Mouse (Mus musculus) forebrain, postnatal 0 days (tissue): ENCODE results near the gene Klk1b11. TPM values are rescaled to one million over a fixed set of nuclear protein-coding genes. Genes with fewer than 3 reads are reported as not detected.
"Not testable (repeated sequence)": the region's sequence is repeated elsewhere in the genome, so short reads cannot be mapped to it uniquely, and the experiment has no call there.

Experiments
- ATAC-seq: fragments of 200-750 bp; cut with Nextera tagmentation; 2 replicates; pipeline ENCODE4 v1.8.0; 2017; ENCODE audit warnings: mild to moderate bottlenecking, moderate library complexity
- DNase-seq: peaks from one replicate; pipeline ENCODE4 v3.0.0-alpha.2; 2015
- H3K27ac ChIP-seq: fragments of 300-500 bp; sonication (generic); 2 replicates; pipeline ENCODE4 v1.5.1; 2014; ENCODE audit warnings: low read depth, mild to moderate bottlenecking, antibody characterized with exemption, low read length, moderate library complexity, mixed read lengths
- H3K27me3 ChIP-seq: fragments of 300-500 bp; sonication (generic); 2 replicates; pipeline ENCODE4 v1.6.1; 2014; ENCODE audit warnings: mild to moderate bottlenecking, low read length, mixed read lengths; ENCODE audit not compliant: insufficient read depth
- H3K36me3 ChIP-seq: fragments of 300-500 bp; sonication (generic); 2 replicates; pipeline ENCODE4 v1.6.1; 2014; ENCODE audit warnings: mild to moderate bottlenecking, moderate library complexity; ENCODE audit not compliant: insufficient read depth
- H3K4me1 ChIP-seq: fragments of 300-500 bp; sonication (generic); 2 replicates; pipeline ENCODE4 v1.6.1; 2014; ENCODE audit warnings: antibody characterized with exemption; ENCODE audit not compliant: insufficient read depth
- H3K4me2 ChIP-seq: fragments of 300-500 bp; sonication (generic); 2 replicates; pipeline ENCODE4 v1.6.1; 2014; ENCODE audit warnings: low read depth, mild to moderate bottlenecking, moderate library complexity
- H3K4me3 ChIP-seq: fragments of 300-500 bp; sonication (generic); 2 replicates; pipeline ENCODE4 v1.5.1; 2014; ENCODE audit warnings: low read depth, low read length, mixed read lengths
- H3K9ac ChIP-seq: fragments of 300-500 bp; sonication (generic); 2 replicates; pipeline ENCODE4 v1.6.1; 2014; ENCODE audit warnings: mild to moderate bottlenecking
- H3K9me3 ChIP-seq: fragments of 300-500 bp; sonication (generic); 2 replicates; pipeline ENCODE4 v1.6.1; 2016; ENCODE audit warnings: low read length
- CTCF ChIP-seq: sonication (generic); IDR thresholded peaks from 2 replicates; pipeline ENCODE4 v1.5.1; 2016; ENCODE audit warnings: antibody characterized with exemption, control low read depth, low read depth
- WGBS: fragments of 180-500 bp; shearing (Covaris S2); extraction: QIAGEN DNeasy Blood & Tissue Kit; methylation state at CpG from one replicate; pipeline ENCODE4 v1.1.7; 2014; 5-methylcytosine and 5-hydroxymethylcytosine counted together
- polyA plus RNA-seq: library from polyadenylated mRNA; unstranded; fragments of >200 nt; fragmentation: Nextera tagmentation; extraction: Ambion mirVana; gene quantifications from 2 replicates; pipeline ENCODE4 v1.2.1, GENCODE M21; 2015
- total RNA-seq: library from RNA; depleted of rRNA; stranded (reverse); fragments of >200 nt; gene quantifications from 2 replicates; pipeline ENCODE4 v1.2.3, GENCODE M21; 2014; rRNA removed

Gene Klk1b11
- total and polyA plus RNA-seq, 2 experiments from 2014 or later = not detected

GRCm38 (mm10) chr7:44004847-44005246, 9.2 kb downstream of the Klk1b11 start:
- ATAC-seq (no peak), DNase-seq (no peak)
- H3K36me3 ChIP-seq = no peaks in the 10 kb centered on the region
- H3K4me3 ChIP-seq = no peak overlapping the region
- H3K9ac ChIP-seq = no peak overlapping the region
- H3K4me2 ChIP-seq = no peak overlapping the region
- H3K4me1 ChIP-seq = no peaks in the 10 kb centered on the region
- TF ChIP-seq CTCF = no peak
- H3K27ac ChIP-seq = no peak overlapping the region
- no peaks in the 10 kb centered on the region for H3K9me3 ChIP-seq
- no peaks in the 10 kb centered on the region for H3K27me3 ChIP-seq

GRCm38 (mm10) chr7:44011868-44012267, 16.2 kb downstream of the Klk1b11 start, which contains the start of gene Klk1b26:
Gene Klk1b26, plus strand, starts transcription at chr7:44012168.
- not testable (repeated sequence) for H3K36me3 ChIP-seq, DNase-seq, ATAC-seq, H3K4me3 ChIP-seq, H3K4me1 ChIP-seq, H3K27ac ChIP-seq, H3K9ac ChIP-seq, H3K27me3 ChIP-seq, H3K4me2 ChIP-seq, H3K9me3 ChIP-seq

DNA sequence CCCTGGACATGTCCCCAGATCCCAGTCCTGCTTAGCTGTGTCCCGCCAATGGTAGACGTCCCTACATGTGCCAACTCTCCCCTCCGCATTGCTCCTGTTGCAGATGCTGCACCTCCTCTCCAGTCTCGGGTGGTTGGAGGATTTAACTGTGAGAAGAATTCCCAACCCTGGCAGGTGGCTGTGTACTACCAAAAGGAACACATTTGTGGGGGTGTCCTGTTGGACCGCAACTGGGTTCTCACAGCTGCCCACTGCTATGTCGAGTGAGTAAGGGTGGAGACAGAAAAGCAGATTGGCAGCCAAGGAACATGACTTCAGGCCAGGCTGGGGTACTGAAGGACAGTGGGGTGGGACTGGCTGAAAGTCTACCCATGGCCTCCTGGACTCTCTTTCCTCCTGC, 19.0 kb downstream of the Klk1b11 start:
- H3K27me3 ChIP-seq, H3K36me3 ChIP-seq, H3K9me3 ChIP-seq, H3K9ac ChIP-seq, H3K27ac ChIP-seq, ATAC-seq, H3K4me3 ChIP-seq, DNase-seq, H3K4me1 ChIP-seq, H3K4me2 ChIP-seq: not testable (repeated sequence)
- WGBS = 83% methylated on average over 6 of the region's 6 CpGs

DNA sequence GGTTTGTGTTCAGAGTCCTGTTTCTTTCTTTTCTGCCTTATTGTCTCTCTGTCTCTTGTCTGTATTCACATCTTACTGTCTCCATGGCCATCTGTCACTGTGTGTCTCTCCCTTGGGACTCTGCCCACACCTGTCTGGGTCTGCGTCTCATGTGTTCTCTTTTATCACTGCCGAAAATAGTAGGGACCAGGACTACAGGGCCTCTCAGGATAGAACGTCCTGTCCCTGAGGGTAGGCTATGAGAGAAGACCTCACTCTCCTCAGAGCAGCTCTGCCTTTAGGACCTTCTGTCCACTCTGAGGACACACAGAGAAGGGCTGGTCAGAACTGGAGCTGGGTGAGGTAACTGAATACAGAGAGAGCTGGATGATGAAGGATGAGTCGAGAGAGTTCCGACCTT, 19.4 kb downstream of the Klk1b11 start:
- Histone ChIP-seq H3K4me1 (no peaks in the 10 kb centered on the region), H3K27ac (no peak overlapping the region), H3K4me2 (no peak overlapping the region), H3K36me3 (no peaks in the 10 kb centered on the region), H3K27me3 (no peaks in the 10 kb centered on the region), H3K9ac (no peak overlapping the region), H3K9me3 (no peaks in the 10 kb centered on the region), H3K4me3 (no peak overlapping the region)
- no peak for TF ChIP-seq CTCF
- WGBS = 83% methylated on average over 5 of the region's 5 CpGs
- DNase-seq = no peak
- ATAC-seq = no peak

Other genes with a start within 250 kb of the Klk1b11 start
- not detected in 2 replicates for gene Klk12, start 227.0 kb upstream of the Klk1b11 start, total RNA-seq
- gene Klk12, start 227.0 kb upstream of the Klk1b11 start, polyA plus RNA-seq = not detected in 2 replicates
- not detected in 2 replicates for gene Klk11, start 221.3 kb upstream of the Klk1b11 start, total RNA-seq
- gene Klk11, start 221.3 kb upstream of the Klk1b11 start, polyA plus RNA-seq = 0.15 TPM in 1 of 2 replicates, not detected in the other
- gene Klk10, start 214.8 kb upstream of the Klk1b11 start, total RNA-seq = 0.23 TPM in 1 of 2 replicates, not detected in the other
- 0.18 and 0.30 TPM in 2 replicates for gene Klk10, start 214.8 kb upstream of the Klk1b11 start, polyA plus RNA-seq
- not detected in 2 replicates for gene Klk9, start 204.0 kb upstream of the Klk1b11 start, total RNA-seq
- not detected in 2 replicates for gene Klk9, start 204.0 kb upstream of the Klk1b11 start, polyA plus RNA-seq
- gene Klk8, start 198.3 kb upstream of the Klk1b11 start, total RNA-seq = 8.4 and 13.4 TPM in 2 replicates
- 10.4 TPM in 2 replicates for gene Klk8, start 198.3 kb upstream of the Klk1b11 start, polyA plus RNA-seq
- not detected in 2 replicates for gene Klk7, start 184.6 kb upstream of the Klk1b11 start, total RNA-seq
- gene Klk7, start 184.6 kb upstream of the Klk1b11 start, polyA plus RNA-seq = 0.08 and 0.18 TPM in 2 replicates
- not detected in 2 replicates for gene Klk6, start 171.4 kb upstream of the Klk1b11 start, total RNA-seq
- not detected in 2 replicates for gene Klk6, start 171.4 kb upstream of the Klk1b11 start, polyA plus RNA-seq
- gene Klk5, start 153.9 kb upstream of the Klk1b11 start, total RNA-seq = not detected in 2 replicates
- gene Klk5, start 153.9 kb upstream of the Klk1b11 start, polyA plus RNA-seq = not detected in 2 replicates
- 0.71 TPM in 1 of 2 replicates, not detected in the other for gene Klk4, start 114.7 kb upstream of the Klk1b11 start, total RNA-seq
- 1.1 and 1.3 TPM in 2 replicates for gene Klk4, start 114.7 kb upstream of the Klk1b11 start, polyA plus RNA-seq
- not detected in 2 replicates for gene Klk15, start 62.1 kb upstream of the Klk1b11 start, total RNA-seq
- gene Klk15, start 62.1 kb upstream of the Klk1b11 start, polyA plus RNA-seq = not detected in 2 replicates
- not detected in 2 replicates for gene Klk1b8, start 45.2 kb upstream of the Klk1b11 start, total RNA-seq
- gene Klk1b8, start 45.2 kb upstream of the Klk1b11 start, polyA plus RNA-seq = not detected in 2 replicates
- not detected in 2 replicates for gene Klk1b1, start 29.1 kb upstream of the Klk1b11 start, total RNA-seq
- not detected in 2 replicates for gene Klk1b1, start 29.1 kb upstream of the Klk1b11 start, polyA plus RNA-seq
- gene Klk1b9, start 19.8 kb upstream of the Klk1b11 start, total RNA-seq = not detected in 2 replicates
- gene Klk1b9, start 19.8 kb upstream of the Klk1b11 start, polyA plus RNA-seq = not detected in 2 replicates
- not detected in 2 replicates for gene Klk1b26, start 16.3 kb downstream of the Klk1b11 start, total RNA-seq
- not detected in 2 replicates for gene Klk1b26, start 16.3 kb downstream of the Klk1b11 start, polyA plus RNA-seq
- gene Klk1b27, start 56.4 kb downstream of the Klk1b11 start, total RNA-seq = not detected in 2 replicates
- not detected in 2 replicates for gene Klk1b27, start 56.4 kb downstream of the Klk1b11 start, polyA plus RNA-seq
- gene Klk1b21, start 106.5 kb downstream of the Klk1b11 start, total RNA-seq = not detected in 2 replicates
- not detected in 2 replicates for gene Klk1b21, start 106.5 kb downstream of the Klk1b11 start, polyA plus RNA-seq
- not detected in 2 replicates for gene Klk1b22, start 116.8 kb downstream of the Klk1b11 start, total RNA-seq
- gene Klk1b22, start 116.8 kb downstream of the Klk1b11 start, polyA plus RNA-seq = not detected in 2 replicates
- gene Klk1b16, start 140.9 kb downstream of the Klk1b11 start, total RNA-seq = not detected in 2 replicates
- gene Klk1b16, start 140.9 kb downstream of the Klk1b11 start, polyA plus RNA-seq = not detected in 2 replicates
- not detected in 2 replicates for gene Klk1b24, start 192.4 kb downstream of the Klk1b11 start, total RNA-seq
- gene Klk1b24, start 192.4 kb downstream of the Klk1b11 start, polyA plus RNA-seq = not detected in 2 replicates
- gene Klk1b3, start 202.3 kb downstream of the Klk1b11 start, total RNA-seq = not detected in 2 replicates
- gene Klk1b3, start 202.3 kb downstream of the Klk1b11 start, polyA plus RNA-seq = not detected in 2 replicates
- gene Klk1b4, start 211.6 kb downstream of the Klk1b11 start, total RNA-seq = not detected in 2 replicates
- not detected in 2 replicates for gene Klk1b4, start 211.6 kb downstream of the Klk1b11 start, polyA plus RNA-seq
- not detected in 2 replicates for gene Klk1b5, start 220.1 kb downstream of the Klk1b11 start, total RNA-seq
- not detected in 2 replicates for gene Klk1b5, start 220.1 kb downstream of the Klk1b11 start, polyA plus RNA-seq
- gene Klk1, start 229.5 kb downstream of the Klk1b11 start, total RNA-seq = not detected in 2 replicates
- not detected in 2 replicates for gene Klk1, start 229.5 kb downstream of the Klk1b11 start, polyA plus RNA-seq
- not detected in 2 replicates for gene Gm36864, start 240.3 kb downstream of the Klk1b11 start, total RNA-seq
- gene Gm36864, start 240.3 kb downstream of the Klk1b11 start, polyA plus RNA-seq = not detected in 2 replicates